Mouse (Mus musculus) CH12.LX (cell line): ENCODE data around the gene Tmem63c. TPM values are rescaled to one million over a fixed set of nuclear protein-coding genes. Genes with fewer than 3 reads are reported as not detected.
A peak's percentile ranks its signal among the peaks of the same experiment; 100 is the strongest.

Experiments used
- DNase-seq: peaks from one replicate; pipeline ENCODE4 v3.0.0-alpha.2; 2013; ENCODE audit errors: extremely low read depth
- H3K27ac ChIP-seq: 2 replicates; pipeline ENCODE4 v1.5.1; 2012; ENCODE audit warnings: low read depth, mild to moderate bottlenecking, control low read depth, moderate library complexity; ENCODE audit not compliant: insufficient read depth
- H3K27me3 ChIP-seq: replicated peaks from 2 replicates; pipeline ENCODE3; 2012; ENCODE audit warnings: inconsistent platforms
- H3K36me3 ChIP-seq, 2 experiments: replicated peaks in 1 of 2; 2 replicates each; pipeline versions ENCODE3 to v1.6.1; 2012; ENCODE audit warnings: inconsistent platforms in 1 of 2, low read length in 1 of 2, mild to moderate bottlenecking in 1 of 2, mixed read lengths in 1 of 2, moderate library complexity in 1 of 2; ENCODE audit not compliant: control insufficient read depth in 1 of 2, insufficient read depth in 1 of 2
- H3K4me1 ChIP-seq, 2 experiments: 2 replicates each; pipeline ENCODE4 v1.6.1; 2012; ENCODE audit warnings: inconsistent platforms in 1 of 2, moderate library complexity in 1 of 2; ENCODE audit not compliant: insufficient read depth in 2 of 2, control insufficient read depth in 1 of 2
- H3K4me2 ChIP-seq: 2 replicates; pipeline ENCODE4 v1.6.1; 2012; ENCODE audit warnings: low read depth, mild to moderate bottlenecking, control low read depth; ENCODE audit not compliant: poor library complexity, insufficient read depth, severe bottlenecking
- H3K4me3 ChIP-seq, 3 experiments: fragments of 150-350 bp in 1 of 3; sonication (generic) in 1 of 3; replicated peaks in 1 of 3; 2 replicates each; pipeline versions ENCODE3 to v1.5.1; 2011 to 2012; ENCODE audit warnings: low read depth in 2 of 3, low read length in 2 of 3, mild to moderate bottlenecking in 2 of 3, moderate library complexity in 2 of 3, control low read depth in 1 of 3, improper control_type of control experiment in 1 of 3, inconsistent platforms in 1 of 3, mixed read lengths in 1 of 3; ENCODE audit not compliant: poor library complexity in 1 of 3
- H3K79me2 ChIP-seq: replicated peaks from 2 replicates; pipeline ENCODE4 v1.6.1; 2012; ENCODE audit warnings: mild to moderate bottlenecking, moderate library complexity; ENCODE audit not compliant: control insufficient read depth, poor library complexity, insufficient read depth, severe bottlenecking; ENCODE audit errors: extremely low read depth
- H3K9ac ChIP-seq: 2 replicates; pipeline ENCODE4 v1.6.1; 2012; ENCODE audit warnings: low read depth, mild to moderate bottlenecking, control low read depth, moderate library complexity; ENCODE audit not compliant: insufficient read depth
- H3K9me3 ChIP-seq: replicated peaks from 2 replicates; pipeline ENCODE3; 2012; ENCODE audit warnings: low read length, inconsistent platforms, mixed read lengths
- CHD2 ChIP-seq: IDR thresholded peaks from 2 replicates; pipeline ENCODE4 v1.6.1; 2011; ENCODE audit warnings: low read length, improper control_type of control experiment
- CTCF ChIP-seq, 2 experiments: IDR thresholded peaks in 1 of 2; conservative IDR thresholded peaks in 1 of 2; 2 replicates each; pipeline ENCODE4 v1.5.1; 2011 to 2012; ENCODE audit warnings: low read depth in 2 of 2, low read length in 2 of 2, improper control_type of control experiment in 1 of 2, inconsistent platforms in 1 of 2, mild to moderate bottlenecking in 1 of 2, moderate library complexity in 1 of 2
- E2F4 ChIP-seq: IDR thresholded peaks from 2 replicates; pipeline ENCODE4 v1.6.1; 2011; ENCODE audit warnings: low read depth, low read length, improper control_type of control experiment; ENCODE audit not compliant: insufficient replicate concordance
- ETS1 ChIP-seq: conservative IDR thresholded peaks from 2 replicates; pipeline ENCODE4 v1.6.1; 2012; ENCODE audit warnings: low read depth, mild to moderate bottlenecking, inconsistent platforms, low read length, improper control_type of control experiment, moderate library complexity
- HCFC1 ChIP-seq: IDR thresholded peaks from 2 replicates; pipeline ENCODE4 v1.6.1; 2012; ENCODE audit warnings: low read depth, mild to moderate bottlenecking, inconsistent platforms, low read length, improper control_type of control experiment
- IRF4 ChIP-seq: IDR thresholded peaks from 2 replicates; pipeline ENCODE4 v1.6.1; 2014; ENCODE audit warnings: low read depth, mild to moderate bottlenecking, inconsistent platforms, low read length, improper control_type of control experiment
- MAZ ChIP-seq: IDR thresholded peaks from 2 replicates; pipeline ENCODE4 v1.6.1; 2012; ENCODE audit warnings: low read depth, mild to moderate bottlenecking, inconsistent platforms, low read length, improper control_type of control experiment, moderate library complexity
- MEF2A ChIP-seq: IDR thresholded peaks from 2 replicates; pipeline ENCODE4 v1.6.1; 2014; ENCODE audit warnings: low read depth, mild to moderate bottlenecking, inconsistent platforms, low read length, improper control_type of control experiment, borderline replicate concordance
- PAX5 ChIP-seq: IDR thresholded peaks from 2 replicates; pipeline ENCODE4 v1.6.1; 2012; ENCODE audit warnings: low read length, inconsistent platforms, mixed read lengths
- POLR2A ChIP-seq: IDR thresholded peaks from 2 replicates; pipeline ENCODE4 v1.6.1; 2011; ENCODE audit warnings: low read depth, mild to moderate bottlenecking, improper control_type of control experiment, low read length
- RAD21 ChIP-seq: IDR thresholded peaks from 2 replicates; pipeline ENCODE4 v1.6.1; 2011; ENCODE audit warnings: low read depth, mild to moderate bottlenecking, low read length, improper control_type of control experiment, moderate library complexity
- SMC3 ChIP-seq: IDR thresholded peaks from 2 replicates; pipeline ENCODE4 v1.6.1; 2011; ENCODE audit warnings: low read depth, low read length, improper control_type of control experiment
- TCF12 ChIP-seq: IDR thresholded peaks from 2 replicates; pipeline ENCODE4 v1.6.1; 2014; ENCODE audit warnings: low read depth, mild to moderate bottlenecking, inconsistent platforms, low read length, improper control_type of control experiment
- USF2 ChIP-seq: conservative IDR thresholded peaks from 2 replicates; pipeline ENCODE4 v1.6.1; 2011; ENCODE audit warnings: low read depth, low read length, improper control_type of control experiment
- ZNF384 ChIP-seq: IDR thresholded peaks from 2 replicates; pipeline ENCODE4 v1.6.1; 2012; ENCODE audit warnings: low read depth, low read length, improper control_type of control experiment, inconsistent platforms
- dilution Hi-C: fragments of 300-500 bp; cut with MboI; formaldehyde crosslinking; loops from 2 replicates; pipeline ENCODE4 v1.14.3; 2020; ENCODE audit warnings: low sequenced_read_pairs; ENCODE audit not compliant: extremely low pct_unique_long_range_greater_than_20kb, extremely low pct_ligation_motif_present
- in situ Hi-C: fragments of 300-500 bp; cut with MboI; formaldehyde crosslinking; loops from 3 replicates; pipeline ENCODE4 v1.14.3; 2019; ENCODE audit warnings: low sequenced_read_pairs, low pct_ligation_motif_present, low pct_unique_long_range_greater_than_20kb, mixed read lengths
- polyA plus RNA-seq: library from polyadenylated mRNA; unstranded; fragments of >175 nt; gene quantifications from 2 replicates; pipeline ENCODE4 v1.2.1, GENCODE M21; 2012; ENCODE audit warnings: low read depth; ENCODE audit not compliant: insufficient read length
- total RNA-seq, 2 experiments: library from RNA; depleted of rRNA; stranded (reverse); fragments of 300-350 nt in 1 of 2; fragments of >200 nt in 1 of 2; gene quantifications; 2 replicates each; pipeline ENCODE4 v1.2.3; 2012 to 2014

The Tmem63c gene
- total and polyA plus RNA-seq, 3 experiments: 0.08 to 0.53 (median 0.11) TPM

GRCm38 (mm10) chr12:86976511-86977168, 44.5 kb upstream of the Tmem63c start:
- Histone ChIP-seq H3K27me3 (peaks cover 38% of the 10 kb centered on the region), H3K9me3 (no peaks in the 10 kb centered on the region), H3K9ac (no peak overlapping the region), H3K27ac (no peak overlapping the region), H3K79me2 (no peaks in the 10 kb centered on the region), H3K4me3 (no peak overlapping the region), H3K4me2 (no peak overlapping the region), H3K36me3 (no peaks in the 10 kb centered on the region), H3K4me1 (peaks cover 0 to 8% of the 10 kb centered on the region in 2 experiments; a peak in 2 of 4 replicates)
- TF ChIP-seq MAZ: no peak
- no peak for TF ChIP-seq IRF4
- no peak for TF ChIP-seq ZNF384
- peak; percentile 52 for TF ChIP-seq SMC3
- TF ChIP-seq PAX5: no peak
- peak; percentile 62 for TF ChIP-seq RAD21
- no peak for TF ChIP-seq E2F4
- TF ChIP-seq CTCF (conservative IDR thresholded peaks at IDR 0.05 in 1 of 2, IDR thresholded peaks at IDR 0.05 in 1 of 2; ENCODE audit: low read depth in 2 of 2, low read length in 2 of 2): peak; percentile 26 to 72; a peak in 2 of 4 replicates
- no peak for TF ChIP-seq USF2
- no peak for DNase-seq
- dilution Hi-C loops (no loop called here), in situ Hi-C loops (no loop called here)

- H3K4me1 ChIP-seq: peaks cover 0 to 8% of the 10 kb centered on the region in 2 experiments; a peak in 2 of 4 replicates
- no peak for TF ChIP-seq TCF12
- no peak for TF ChIP-seq ETS1
- TF ChIP-seq MEF2A: no peak
- TF ChIP-seq HCFC1: no peak
- TF ChIP-seq POLR2A: no peak
- no peak for TF ChIP-seq CHD2
- TF ChIP-seq IRF4: no peak
- no peak overlapping the region for H3K9ac ChIP-seq
- H3K4me2 ChIP-seq: no peak overlapping the region
- no peaks in the 10 kb centered on the region for H3K79me2 ChIP-seq
- no peaks in the 10 kb centered on the region for H3K36me3 ChIP-seq
- peaks cover 47% of the 10 kb centered on the region for H3K27me3 ChIP-seq
- dilution Hi-C loops (no loop called here), in situ Hi-C loops (no loop called here)
- H3K27ac ChIP-seq: no peak overlapping the region
- DNase-seq: no peak
- H3K4me3 ChIP-seq: no peak overlapping the region
- no peaks in the 10 kb centered on the region for H3K9me3 ChIP-seq
These were observed 43.3 kb upstream of the Tmem63c start for GRCm38 (mm10) chr12:86977833-86978232.
